Mouse (Mus musculus): ENCODE results near the gene Uts2. TPM values are rescaled to one million over a fixed set of nuclear protein-coding genes. Genes with fewer than 3 reads are reported as not detected.

Uts2 gene
- polyA plus RNA-seq, 1 experiment from 2014 or later = not detected

Other genes with a start within 250 kb of the Uts2 start
- 17.4 and 19.1 TPM in 2 replicates for gene Errfi1, start 143.2 kb upstream of the Uts2 start, polyA plus RNA-seq (2014; fragmentation: Nextera tagmentation; extraction: Ambion mirVana)
- 447 and 495 TPM in 2 replicates for gene Park7, start 82.7 kb upstream of the Uts2 start, polyA plus RNA-seq (2014; fragmentation: Nextera tagmentation; extraction: Ambion mirVana)
- 0.11 TPM in 1 of 2 replicates, not detected in the other for gene Tnfrsf9, start 82.5 kb upstream of the Uts2 start, polyA plus RNA-seq (2014; fragmentation: Nextera tagmentation; extraction: Ambion mirVana)
- gene Per3, start 47.6 kb downstream of the Uts2 start, polyA plus RNA-seq (2014; fragmentation: Nextera tagmentation; extraction: Ambion mirVana) = 2.6 and 2.9 TPM in 2 replicates
- gene Vamp3, start 60.9 kb downstream of the Uts2 start, polyA plus RNA-seq (2014; fragmentation: Nextera tagmentation; extraction: Ambion mirVana) = 25.1 and 30.0 TPM in 2 replicates
- gene Gm13090, start 92.5 kb downstream of the Uts2 start, polyA plus RNA-seq (2014; fragmentation: Nextera tagmentation; extraction: Ambion mirVana) = 0.31 TPM in 1 of 2 replicates, not detected in the other

Measured in forebrain, embryonic 14.5 days (tissue).